Mouse (Mus musculus): ENCODE results near the gene Lhx1.

The Lhx1 gene

DNA sequence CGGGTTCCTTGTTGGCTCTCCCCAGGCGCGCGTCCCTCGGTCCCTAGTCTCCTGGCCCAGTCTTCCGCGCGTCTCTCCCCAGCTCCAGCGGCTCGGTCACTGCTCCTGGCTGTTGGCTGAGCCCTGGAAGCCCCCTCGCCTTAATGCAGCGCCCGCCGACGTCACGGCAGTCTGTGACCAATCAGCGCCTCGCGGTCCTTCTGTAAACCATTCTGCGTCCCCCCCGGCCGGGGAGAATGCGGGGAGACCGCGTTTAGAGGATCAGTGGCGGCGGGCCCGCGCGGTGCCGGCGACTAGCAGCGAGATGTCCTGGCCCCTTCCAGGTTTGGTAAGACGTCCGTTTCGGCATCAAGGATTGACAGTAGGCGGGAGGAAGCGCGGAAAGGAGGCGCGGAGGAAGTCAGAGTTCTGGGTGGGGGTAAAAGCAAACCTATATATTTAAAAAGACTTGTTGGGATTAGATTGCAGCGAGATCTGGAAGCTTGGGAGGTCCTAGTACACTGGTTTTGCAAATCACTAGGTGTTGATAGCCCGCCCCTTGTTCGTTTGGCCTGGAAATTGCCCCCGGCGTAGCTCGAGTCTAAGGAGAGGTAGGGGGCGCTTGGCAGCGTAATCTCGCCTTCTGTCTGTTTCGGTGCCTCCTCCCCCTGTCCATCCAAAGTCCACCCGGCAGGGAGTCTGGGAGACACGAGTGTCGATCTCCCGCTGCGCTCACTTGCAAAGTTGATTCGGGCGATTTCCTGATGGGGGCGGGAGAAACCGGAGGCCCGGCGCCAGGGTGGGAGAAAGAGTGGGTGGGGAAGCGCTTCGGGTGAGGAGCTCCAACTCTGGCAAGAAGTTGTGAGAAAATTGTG, at the start of gene Lhx1:
TSS of gene Lhx1 (minus strand) at position 115 of the 854 bp plus-strand sequence.
- DNase-seq (ENCODE audit: low spot score) = no peak

DNA sequence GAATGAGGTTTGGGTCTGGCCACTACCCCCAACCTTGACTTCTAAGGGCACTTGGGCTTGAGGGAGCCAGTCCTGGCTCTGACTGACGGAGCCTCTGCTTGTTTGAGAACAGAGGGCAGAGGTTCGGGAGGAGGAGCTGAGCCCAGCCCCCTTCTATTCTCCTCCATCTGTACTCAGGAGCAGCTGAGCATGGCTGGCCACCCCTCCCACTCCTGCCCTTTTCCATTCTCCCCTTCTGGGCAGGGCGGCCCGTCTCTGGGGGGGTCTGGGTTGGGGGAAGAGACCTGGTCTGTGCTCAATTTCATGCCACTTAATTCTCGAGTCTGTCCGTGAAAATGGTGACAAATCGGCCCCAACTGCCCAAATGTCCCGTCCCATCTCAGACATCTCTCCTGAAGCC, 49.5 kb upstream of the Lhx1 start:
- no peak for DNase-seq (ENCODE audit: low spot score)

DNA sequence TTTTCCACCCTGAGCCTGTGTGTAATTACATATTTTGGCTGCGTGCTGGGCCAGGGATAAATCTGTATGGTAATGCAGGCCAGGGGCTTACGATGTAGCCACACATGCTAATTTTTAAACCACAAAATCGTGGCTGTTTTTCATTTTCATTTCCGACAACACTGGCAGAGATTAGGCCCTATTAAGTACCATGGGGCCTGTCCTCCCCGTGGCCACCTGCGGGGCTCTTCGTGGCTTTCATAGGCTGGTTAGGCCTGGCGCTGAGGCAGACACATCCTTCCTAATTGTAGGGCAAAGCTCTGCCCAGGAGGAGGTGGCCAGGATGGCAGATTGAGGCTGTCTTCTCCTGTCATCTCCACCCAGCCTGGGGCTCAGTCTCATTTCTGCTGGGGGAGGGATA, 48.3 kb upstream of the Lhx1 start:
- DNase-seq (ENCODE audit: low spot score) = no peak

DNA sequence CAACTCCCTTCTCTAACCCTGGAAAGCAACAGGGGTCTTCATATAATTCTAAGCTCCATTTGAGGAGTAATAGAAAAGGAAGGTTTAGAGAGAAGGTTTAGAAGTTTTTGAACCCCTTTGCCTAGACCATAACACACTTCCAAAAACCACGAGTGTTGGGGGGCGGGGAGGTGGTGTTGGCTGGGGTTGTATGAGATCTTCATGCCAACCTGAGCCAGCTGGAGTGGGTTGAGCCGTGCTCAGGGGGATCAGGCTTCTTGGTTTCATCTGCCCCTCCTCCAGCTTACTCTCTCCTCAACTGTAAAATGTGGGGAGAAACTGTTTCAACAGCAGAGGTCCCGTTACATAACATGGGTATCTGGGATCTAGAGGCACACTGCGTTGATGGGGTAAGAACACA, 45.5 kb upstream of the Lhx1 start:
- no peak for DNase-seq (ENCODE audit: low spot score)

DNA sequence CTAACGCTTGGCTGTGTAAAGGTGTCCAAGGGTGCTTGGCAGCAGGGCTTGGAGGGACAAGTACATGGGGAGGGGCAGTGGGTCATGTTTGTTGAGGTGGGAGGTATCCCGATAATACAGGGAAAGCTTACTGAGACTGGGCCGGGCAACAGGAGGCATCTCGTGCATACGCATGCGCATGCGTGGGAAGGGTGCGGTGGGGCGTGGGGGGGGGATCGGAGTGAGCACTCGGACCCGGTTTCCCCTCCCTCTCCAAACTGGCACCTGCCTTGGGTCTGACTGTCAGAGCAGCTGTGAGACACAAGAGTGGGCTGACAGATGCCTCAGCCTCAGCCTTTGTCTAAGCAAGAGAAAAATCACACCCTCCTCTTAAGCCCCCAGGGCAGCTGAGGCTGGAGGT, 45.1 kb upstream of the Lhx1 start:
- DNase-seq (ENCODE audit: low spot score) = no peak

DNA sequence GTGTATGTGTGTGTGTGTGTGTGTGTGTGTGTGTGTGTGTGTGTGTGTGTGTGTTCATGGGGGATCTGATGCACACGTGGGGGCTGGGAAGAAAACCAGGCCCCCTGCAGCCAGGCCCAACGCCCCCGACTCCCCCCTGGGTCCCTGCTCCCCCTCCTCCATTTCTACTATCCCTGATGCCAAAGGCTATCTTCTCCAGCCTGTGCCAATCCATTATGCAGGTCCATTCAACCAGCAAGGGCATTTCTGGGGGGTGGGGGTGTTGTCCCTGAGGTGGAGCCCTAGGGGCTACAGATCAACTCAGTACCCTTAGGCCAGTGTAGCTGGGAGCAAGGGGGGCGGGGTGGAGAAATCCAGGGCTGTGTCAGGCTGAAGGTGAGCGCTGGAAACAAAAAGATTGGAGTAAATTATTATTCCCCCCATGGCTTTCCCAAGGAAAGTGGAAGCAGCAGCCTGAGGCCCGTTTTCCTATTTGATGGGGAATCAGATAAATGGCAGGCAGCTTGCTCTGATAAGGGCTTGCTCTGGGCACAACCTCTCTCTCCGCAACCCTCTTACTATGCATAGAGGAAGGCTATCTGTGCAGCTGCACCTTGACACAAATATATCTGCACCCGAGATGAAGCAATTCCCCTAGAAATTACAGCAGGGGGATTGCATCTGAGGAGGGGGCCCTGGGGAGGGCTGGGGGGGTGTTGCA, 43.9 kb upstream of the Lhx1 start:
- DNase-seq (ENCODE audit: low spot score) = no peak

DNA sequence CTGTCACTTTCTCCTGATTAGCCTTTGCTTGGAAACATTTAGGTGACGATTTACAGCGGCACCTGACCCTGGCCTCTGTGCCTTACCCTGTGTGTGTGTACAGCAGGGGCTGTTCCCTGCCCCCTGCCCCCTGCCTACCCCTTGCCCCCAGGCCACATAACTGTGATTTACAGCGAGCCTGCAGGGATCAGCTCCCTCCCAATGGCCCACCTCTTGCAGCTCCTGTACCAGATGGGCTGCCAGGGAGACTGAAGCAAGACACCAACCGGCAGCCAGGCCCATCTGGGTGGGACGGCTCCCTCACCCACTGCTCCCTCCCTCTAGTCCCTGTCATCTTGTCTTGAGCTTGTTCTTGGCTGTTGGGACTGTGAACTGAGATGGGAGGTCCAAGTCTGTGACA, 43.1 kb upstream of the Lhx1 start:
- no peak for DNase-seq (ENCODE audit: low spot score)

DNA sequence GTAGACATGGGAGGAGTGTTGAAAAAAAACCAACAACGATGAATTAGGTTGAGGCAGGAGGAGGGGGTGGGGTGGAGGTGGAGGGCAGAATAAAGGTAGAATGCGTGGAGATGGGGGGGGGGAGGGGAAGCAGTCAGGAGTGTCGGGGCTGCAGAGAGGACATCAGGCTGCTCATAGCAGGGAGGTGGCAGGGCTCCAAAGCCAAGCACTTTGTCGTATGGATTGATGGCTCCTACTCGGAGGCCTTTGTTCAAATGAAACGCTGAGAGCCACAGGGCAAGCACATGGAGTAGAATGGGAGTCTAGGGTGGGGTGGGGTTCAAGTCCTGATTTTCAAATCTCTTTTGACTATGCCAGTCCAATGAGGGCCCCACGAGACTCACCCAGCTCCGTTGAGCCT, 41.4 kb upstream of the Lhx1 start:
- DNase-seq (ENCODE audit: low spot score) = no peak

DNA sequence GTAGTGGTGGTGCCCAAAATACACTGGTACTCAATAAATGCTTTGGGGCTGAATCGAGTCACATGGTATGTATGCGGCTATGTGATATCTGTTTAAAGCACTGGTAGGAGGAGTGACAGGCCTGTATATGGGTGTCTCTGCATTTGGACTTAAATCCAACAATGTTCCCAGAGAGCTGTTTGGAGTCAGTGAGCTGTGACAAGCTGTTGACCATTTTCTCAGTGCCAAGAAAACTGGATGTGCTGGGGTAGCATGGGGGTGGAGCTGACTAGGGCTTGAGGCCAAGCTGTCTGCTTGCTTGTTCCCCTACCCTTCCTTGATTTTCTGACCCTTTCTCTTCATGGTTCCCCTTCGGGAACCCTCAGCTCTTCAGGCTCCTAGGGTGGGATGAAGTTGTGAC, 39.9 kb upstream of the Lhx1 start:
- no peak for DNase-seq (ENCODE audit: low spot score)

DNA sequence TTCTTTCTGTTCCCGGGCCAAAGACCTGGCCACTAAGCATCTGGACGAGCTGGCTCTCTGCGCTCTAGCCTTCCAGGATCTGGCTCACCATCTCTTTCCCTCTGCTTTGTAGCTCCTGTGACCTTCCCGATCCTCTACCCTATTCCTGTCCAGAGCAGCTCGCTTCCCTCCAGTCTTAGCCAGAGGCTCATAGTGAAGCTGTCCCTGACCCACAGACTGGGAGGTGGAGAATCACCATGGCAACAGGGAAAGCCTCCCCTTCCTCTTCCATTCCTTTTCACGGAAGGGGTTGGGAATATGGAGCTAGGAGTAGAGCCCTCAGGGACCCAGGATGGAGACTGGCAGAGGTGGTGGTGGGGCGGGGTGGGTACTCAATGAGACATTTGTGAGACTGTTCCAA, 38.0 kb upstream of the Lhx1 start:
- no peak for DNase-seq (ENCODE audit: low spot score)

DNA sequence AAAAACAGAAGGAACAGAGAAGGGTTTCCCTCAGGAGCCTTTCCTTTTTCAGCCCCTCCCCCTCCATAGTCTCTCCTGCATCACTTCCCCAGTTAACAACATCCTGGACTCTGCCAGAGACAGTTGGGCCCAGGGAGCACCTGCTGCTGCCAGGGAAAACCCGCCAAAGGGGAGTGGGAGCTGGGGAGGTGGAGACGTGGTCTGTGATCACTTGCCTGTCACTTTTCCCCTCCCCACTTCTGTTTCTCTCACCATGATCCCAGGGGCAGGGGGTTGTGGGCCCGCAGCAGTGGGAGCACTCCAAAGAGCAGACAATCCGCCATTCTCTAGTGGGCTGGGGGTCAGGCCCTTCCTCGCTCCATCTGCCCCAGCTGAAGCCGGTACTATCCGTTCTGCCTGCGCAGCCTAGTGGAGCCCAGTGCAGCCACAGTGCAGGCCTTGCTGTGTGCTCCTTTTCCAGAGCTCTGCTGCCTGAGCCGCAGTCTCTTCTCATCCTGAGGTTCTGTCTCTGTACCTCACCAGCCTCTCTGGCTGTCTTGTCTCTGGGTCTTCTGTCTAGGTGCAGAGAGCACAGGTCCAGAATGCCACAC, 37.5 kb upstream of the Lhx1 start:
- DNase-seq (ENCODE audit: low spot score) = no peak

DNA sequence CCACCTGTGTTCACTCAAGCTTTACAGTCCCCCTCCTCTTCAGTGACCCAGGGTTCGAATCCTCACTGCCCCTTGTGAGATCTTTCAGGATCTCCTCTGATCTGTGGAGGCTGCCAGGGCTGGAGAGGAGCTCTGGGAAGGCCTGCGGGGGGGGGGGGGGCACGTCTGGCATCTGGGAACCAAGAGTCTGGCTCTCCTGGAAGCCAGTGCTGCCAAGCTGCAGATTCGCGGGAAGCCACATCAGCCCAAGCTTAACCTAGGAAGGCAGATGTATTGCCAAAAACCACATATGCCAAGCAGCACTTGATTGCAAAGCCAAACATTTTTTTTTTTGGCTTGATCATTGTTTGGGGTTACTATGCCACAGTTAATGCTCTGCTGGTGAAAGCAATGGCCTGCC, 36.2 kb upstream of the Lhx1 start:
- DNase-seq (ENCODE audit: low spot score) = no peak

DNA sequence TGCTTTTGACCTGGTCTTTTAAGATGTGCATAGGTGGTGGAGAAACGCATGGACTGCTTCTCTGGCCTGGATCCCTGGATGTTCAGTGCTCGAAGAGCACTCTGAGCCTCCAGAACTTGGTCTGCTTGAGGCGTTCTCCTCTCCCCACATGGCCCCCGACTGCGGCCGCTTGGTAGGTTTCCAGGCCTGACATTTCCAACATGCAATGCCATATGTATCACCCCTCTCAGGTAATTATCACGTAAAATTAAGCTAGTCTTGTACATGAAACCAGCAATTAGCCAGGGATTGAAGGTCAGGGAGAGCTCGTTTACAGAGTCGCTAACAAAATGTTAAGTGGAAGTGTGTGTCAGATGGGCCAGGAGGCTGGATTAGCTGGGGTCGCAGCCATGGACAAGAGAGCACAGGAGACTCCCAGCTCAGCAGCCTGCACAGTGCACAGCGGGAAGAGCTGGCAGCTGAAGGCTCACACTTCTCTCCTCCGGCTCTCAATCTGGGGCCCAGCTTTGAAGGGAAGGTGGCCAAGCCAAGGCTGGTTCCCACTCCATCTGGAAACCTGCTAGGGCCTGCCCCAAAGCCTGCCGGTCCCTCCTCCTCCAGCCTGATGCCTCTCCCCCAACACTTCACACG, 28.6 kb upstream of the Lhx1 start:
- DNase-seq (ENCODE audit: low spot score) = no peak

DNA sequence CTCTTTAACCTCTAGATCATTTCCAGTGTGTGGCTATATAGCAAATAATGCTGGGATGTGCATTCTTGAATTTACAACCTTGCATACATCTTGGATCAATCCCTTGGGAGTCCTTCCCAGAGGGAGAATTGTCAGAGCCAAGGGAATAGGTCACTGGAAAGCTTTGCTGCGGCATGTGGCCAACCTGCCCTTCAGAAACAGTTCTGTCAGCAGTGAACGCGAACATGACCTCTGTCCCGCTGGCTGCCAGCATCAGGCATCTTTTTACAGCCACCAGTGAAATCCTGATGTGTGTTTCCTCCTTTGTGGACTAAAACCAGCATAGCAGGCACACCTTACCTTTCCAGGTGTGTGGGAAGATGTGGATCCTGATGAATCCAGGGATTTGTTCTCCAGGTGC, 26.0 kb upstream of the Lhx1 start:
- no peak for DNase-seq (ENCODE audit: low spot score)

DNA sequence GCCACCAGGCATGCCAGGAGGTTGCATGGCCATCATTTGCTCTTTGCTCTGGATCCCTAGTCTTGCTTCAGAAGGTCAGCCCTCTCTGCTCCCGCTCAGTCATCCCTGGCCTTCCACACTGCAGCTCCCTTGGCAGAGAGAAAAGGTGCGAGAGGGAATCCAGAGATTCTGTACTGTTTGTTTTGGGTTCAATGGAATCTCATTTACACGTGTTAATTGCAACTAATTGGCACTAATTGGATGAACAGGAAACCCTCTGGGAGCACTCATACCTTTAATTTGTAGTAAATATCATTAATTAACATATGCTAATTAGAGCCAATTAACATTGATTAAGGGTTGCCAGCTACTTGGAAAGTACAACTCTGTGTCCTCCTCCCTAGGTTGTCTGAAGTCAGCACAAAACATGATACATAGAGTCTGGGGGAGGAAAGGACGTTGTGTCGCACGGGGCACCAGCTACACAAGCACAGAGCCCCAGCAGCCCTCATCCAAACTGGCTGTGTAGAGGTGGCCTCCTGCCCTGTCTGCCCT, 24.0 kb upstream of the Lhx1 start:
- DNase-seq (ENCODE audit: low spot score) = no peak

DNA sequence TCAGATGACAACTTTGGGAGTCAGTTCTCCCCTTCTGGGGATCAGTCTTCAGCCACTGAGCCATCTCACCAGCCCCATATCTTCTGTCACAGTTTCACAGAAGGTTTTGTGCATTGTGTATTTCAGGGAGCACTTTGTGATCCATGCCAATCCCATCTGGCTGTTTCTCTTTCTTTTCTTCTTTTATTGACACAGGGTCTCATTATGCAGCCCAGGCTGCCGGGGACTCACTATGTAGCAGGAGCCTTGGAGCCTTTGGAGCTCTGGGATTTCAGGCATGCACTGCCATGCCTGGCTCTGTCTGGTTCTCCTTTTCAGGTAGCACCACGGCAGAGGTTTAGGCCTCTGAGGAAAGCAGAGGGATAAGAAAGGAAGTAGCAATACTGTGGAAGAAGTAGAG, 23.0 kb upstream of the Lhx1 start:
- DNase-seq (ENCODE audit: low spot score) = no peak

DNA sequence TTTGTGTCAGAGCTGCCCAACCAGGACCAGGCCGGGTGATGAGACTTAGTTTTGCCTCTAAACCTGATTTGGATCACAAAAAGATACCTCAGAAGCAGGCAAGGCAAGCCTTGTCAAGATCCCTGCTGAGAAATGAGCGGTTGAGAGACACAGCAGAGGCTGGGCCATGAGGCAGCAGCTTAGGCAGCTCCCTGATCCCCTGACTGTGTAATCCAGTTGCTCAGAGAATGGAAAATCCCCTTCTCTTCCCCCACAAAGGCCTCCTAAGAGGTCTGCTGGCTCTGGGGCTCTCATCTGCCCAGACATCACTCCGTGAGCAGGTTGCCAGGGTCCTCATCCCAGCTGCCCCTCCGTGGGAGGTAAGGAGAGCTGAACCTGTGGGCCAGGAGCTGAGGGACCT, 14.6 kb upstream of the Lhx1 start:
- DNase-seq (ENCODE audit: low spot score) = no peak

DNA sequence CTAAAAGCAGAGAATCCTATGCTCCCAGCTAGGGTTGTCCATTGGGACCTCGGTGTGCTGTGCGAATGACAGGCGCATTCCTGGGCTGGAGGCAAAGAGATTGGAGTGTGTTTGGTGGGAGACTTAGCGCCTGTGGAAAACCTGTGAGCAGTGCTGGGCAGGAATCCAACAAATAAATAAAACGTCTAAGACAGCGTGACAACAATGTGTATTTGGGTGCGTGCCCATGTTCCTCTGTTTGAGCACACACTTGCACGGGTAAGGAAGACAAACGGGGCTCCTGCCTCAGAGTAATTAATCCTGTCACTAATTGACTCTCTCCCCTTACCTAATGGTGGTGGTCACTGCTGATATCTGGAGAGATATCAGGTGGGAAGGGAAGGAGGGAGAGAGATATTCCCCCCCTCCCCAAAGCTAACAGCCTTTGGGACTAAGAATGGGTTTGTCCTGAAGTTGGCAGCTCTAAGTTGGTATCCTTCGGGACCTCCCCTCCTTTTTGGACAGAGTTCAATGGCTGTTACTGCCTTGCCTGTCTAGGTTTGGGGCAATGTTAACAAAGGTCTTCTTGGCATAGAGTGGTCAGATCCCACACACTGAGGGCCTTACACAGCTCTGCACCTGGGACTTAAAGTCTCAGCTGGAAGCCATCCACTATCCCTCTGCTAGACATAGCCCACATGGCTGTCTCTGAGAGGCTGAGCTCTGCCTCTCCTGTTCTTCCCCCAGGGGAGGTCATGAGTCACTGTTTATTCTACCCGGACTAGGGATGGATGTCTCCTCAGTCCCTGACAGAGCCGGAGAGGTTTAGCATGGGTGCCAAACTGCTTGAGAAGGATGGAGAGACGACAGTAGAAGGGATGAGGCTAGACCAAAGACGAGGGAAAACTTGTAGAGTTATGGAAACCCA, 4.7 kb upstream of the Lhx1 start:
- no peak for DNase-seq (ENCODE audit: low spot score)

DNA sequence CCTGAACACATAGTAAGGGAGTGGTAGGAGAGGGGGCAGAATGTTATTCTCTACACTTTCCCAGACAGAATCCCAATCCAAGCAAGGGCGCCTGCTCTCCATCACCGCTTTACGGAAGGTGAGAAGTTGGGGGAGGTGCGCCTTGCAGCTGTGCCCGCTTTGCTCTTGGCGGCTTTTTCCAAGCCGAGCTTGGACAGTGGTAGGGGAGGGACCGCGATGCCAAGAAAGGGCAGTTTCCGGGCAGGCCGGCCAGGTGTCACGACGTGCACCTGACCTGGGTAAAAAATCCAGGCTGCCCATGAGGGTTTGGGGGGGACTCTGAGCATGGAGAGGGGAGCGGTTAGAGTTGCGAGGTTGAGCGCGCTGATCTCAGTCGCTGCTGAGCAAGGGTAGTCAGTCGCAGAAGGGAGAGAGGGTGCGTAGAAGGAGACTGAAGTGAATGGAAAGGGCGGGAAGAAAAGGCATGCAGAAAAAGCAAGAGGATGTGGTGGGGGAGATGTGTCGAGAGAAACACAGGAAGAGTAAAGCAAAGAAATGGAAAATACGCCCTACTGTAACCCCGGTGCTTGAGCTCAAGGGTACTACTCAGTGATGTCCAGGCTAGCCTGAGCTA, 3.9 kb upstream of the Lhx1 start:
- no peak for DNase-seq (ENCODE audit: low spot score)

DNA sequence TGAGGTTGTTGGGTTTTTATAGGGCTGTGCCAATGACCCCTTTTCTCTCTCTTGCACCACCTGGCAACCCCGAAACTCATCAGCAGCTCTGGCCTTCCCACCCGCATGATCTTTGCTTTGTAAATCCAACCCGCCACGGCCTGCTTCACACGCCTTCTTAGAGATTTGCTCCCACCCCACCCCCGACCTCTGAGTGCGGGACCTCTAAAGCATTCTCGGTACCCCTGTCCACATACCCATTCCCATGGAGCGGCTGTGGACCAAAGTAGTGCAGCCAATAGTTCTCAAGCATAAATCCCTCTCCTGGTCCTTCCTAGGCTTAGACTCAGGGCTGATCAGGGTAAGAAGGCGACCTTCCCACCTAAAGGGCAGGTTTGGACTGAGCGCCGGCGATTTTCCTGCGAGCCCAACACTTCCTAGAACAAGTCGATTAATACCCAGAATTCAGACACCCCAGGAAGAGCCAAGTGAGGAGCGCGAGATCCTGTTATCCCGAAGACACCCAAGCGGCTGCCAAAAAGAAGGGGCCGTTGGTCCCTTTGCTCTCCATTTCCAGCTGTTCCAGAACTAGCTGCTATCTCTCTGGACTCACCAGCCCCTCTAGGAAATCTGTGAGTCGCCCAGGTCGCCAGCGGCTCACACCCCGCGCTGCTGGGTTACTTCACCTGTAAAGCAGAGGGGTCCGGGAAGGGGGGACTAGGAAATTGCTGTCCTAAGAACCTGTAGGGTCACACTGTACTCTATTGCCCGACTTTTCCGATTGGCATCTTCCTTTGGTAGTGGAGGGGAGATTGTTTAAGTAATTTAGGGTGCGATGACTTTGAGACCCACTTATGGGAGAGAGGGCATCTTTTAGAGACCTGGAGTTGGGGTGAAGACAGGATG, 1.9 kb upstream of the Lhx1 start:
- DNase-seq (ENCODE audit: low spot score) = no peak
